ENCODE assay signal across 24 mouse cellular contexts in the genomic region with DNA sequence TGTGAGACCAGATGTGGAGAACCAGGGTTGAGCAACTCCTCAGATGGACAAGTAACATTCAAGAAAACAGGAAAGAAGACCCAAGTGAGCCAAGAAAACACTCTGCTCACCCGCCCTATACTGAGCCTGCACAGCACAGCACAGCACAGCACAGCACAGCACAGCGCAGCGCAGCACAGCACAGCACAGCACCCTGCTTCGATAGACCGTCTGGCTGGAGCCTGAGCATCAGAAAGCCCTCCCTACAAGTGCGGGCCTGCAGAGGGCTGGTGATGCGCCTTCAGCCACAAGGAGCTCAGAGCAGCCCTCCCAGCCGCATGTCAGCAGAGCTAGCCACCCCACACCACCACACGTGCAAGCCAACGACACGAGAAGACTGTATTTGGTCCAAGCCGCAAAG. TPM values are rescaled to one million over a fixed set of nuclear protein-coding genes. Genes with fewer than 3 reads are reported as not detected.
DNase-seq lines count a peak whose midpoint lies in the region; ATAC-seq lines count a peak whose summit lies in the region.
"Had no signal": no experiment of that assay in that cellular context is flagged by ENCODE, and none has a peak within 500 bp of the region (broad histone marks: within the 10 kb centered on the region; RNA-seq: fewer than 3 reads in every experiment).

No protein-coding gene starts in this region.

- 86% methylated on average over 12 of the region's 12 CpGs for WGBS in embryonic facial prominence, embryonic 11.5 days
- WGBS in embryonic facial prominence, embryonic 10.5 days = 92% methylated on average over 12 of the region's 12 CpGs
- 92% methylated on average over 12 of the region's 12 CpGs for WGBS in hindbrain, embryonic 16.5 days
- 94% methylated on average over 12 of the region's 12 CpGs for WGBS in hindbrain, embryonic 12.5 days

- H3K9ac ChIP-seq in embryonic facial prominence, embryonic 11.5 days (replicated peaks; ENCODE audit: low read length) = no peak overlapping the region
- H3K9ac ChIP-seq in hindbrain, embryonic 16.5 days (ENCODE audit: low read depth, low read length) = no peak overlapping the region
- H3K9ac ChIP-seq in hindbrain, embryonic 12.5 days = no peak overlapping the region
- H3K9ac ChIP-seq: embryonic facial prominence, embryonic 15.5 days; forebrain, embryonic 15.5 days; heart, embryonic 13.5 days; hindbrain, embryonic 13.5 days; intestine, embryonic 15.5 days had no signal

- no peaks in the 10 kb centered on the region for H3K9me3 ChIP-seq in embryonic facial prominence, embryonic 11.5 days (replicated peaks; ENCODE audit: control insufficient read depth, low read length)
- no peaks in the 10 kb centered on the region for H3K9me3 ChIP-seq in embryonic facial prominence, embryonic 10.5 days
- H3K9me3 ChIP-seq in hindbrain, embryonic 16.5 days (ENCODE audit: control insufficient read depth, low read length) = no peaks in the 10 kb centered on the region
- no peaks in the 10 kb centered on the region for H3K9me3 ChIP-seq in hindbrain, embryonic 12.5 days (replicated peaks)
- H3K9me3 ChIP-seq: embryonic facial prominence, embryonic 15.5 days; forebrain, embryonic 15.5 days; G1E; heart, embryonic 13.5 days; hindbrain, embryonic 13.5 days; intestine, embryonic 15.5 days had no signal

- no peak overlapping the region for H3K4me3 ChIP-seq in embryonic facial prominence, embryonic 11.5 days (ENCODE audit: low read depth, low read length)
- no peak overlapping the region for H3K4me3 ChIP-seq in embryonic facial prominence, embryonic 10.5 days
- no peak overlapping the region for H3K4me3 ChIP-seq in hindbrain, embryonic 16.5 days (ENCODE audit: low read length)
- H3K4me3 ChIP-seq in hindbrain, embryonic 12.5 days = no peak overlapping the region
- H3K4me3 ChIP-seq: embryonic facial prominence, embryonic 15.5 days; erythroblast, embryonic 14.5 days; forebrain, embryonic 15.5 days; heart, adult 2 months; heart, embryonic 13.5 days; hindbrain, embryonic 13.5 days; intestine, embryonic 15.5 days had no signal

- H3K4me1 ChIP-seq in embryonic facial prominence, embryonic 11.5 days (ENCODE audit: control insufficient read depth, insufficient read depth, low read length) = no peaks in the 10 kb centered on the region
- peaks cover 10% of the 10 kb centered on the region for H3K4me1 ChIP-seq in embryonic facial prominence, embryonic 10.5 days
- peaks cover 2% of the 10 kb centered on the region; the same call in 1 of the 2 replicates for H3K4me1 ChIP-seq in hindbrain, embryonic 16.5 days (ENCODE audit: control insufficient read depth, insufficient read depth, low read depth, low read length)
- no peaks in the 10 kb centered on the region for H3K4me1 ChIP-seq in hindbrain, embryonic 12.5 days
- H3K4me1 ChIP-seq: embryonic facial prominence, embryonic 15.5 days; forebrain, embryonic 15.5 days had no signal

- no peak overlapping the region for H3K27ac ChIP-seq in embryonic facial prominence, embryonic 11.5 days (replicated peaks; ENCODE audit: low read depth, low read length)
- no peak overlapping the region; the same call in 1 of the 2 replicates for H3K27ac ChIP-seq in embryonic facial prominence, embryonic 10.5 days (replicated peaks)
- no peak overlapping the region for H3K27ac ChIP-seq in hindbrain, embryonic 16.5 days (ENCODE audit: low read depth, low read length)
- H3K27ac ChIP-seq in hindbrain, embryonic 12.5 days = no peak overlapping the region
- H3K27ac ChIP-seq: embryonic facial prominence, embryonic 15.5 days; forebrain, embryonic 15.5 days; heart, adult 2 months; heart, embryonic 13.5 days; hindbrain, embryonic 13.5 days; intestine, embryonic 15.5 days had no signal

- H3K36me3 ChIP-seq in embryonic facial prominence, embryonic 11.5 days (replicated peaks; ENCODE audit: control insufficient read depth, insufficient read depth, low read depth, low read length) = no peaks in the 10 kb centered on the region
- peaks cover 68% of the 10 kb centered on the region for H3K36me3 ChIP-seq in embryonic facial prominence, embryonic 10.5 days (replicated peaks)
- H3K36me3 ChIP-seq in hindbrain, embryonic 16.5 days (ENCODE audit: control insufficient read depth, insufficient read depth, low read length) = no peaks in the 10 kb centered on the region; the same call in 1 of the 2 replicates
- peaks cover 35% of the 10 kb centered on the region for H3K36me3 ChIP-seq in hindbrain, embryonic 12.5 days
- H3K36me3 ChIP-seq: embryonic facial prominence, embryonic 15.5 days; heart, embryonic 13.5 days; intestine, embryonic 15.5 days had no signal

- ATAC-seq in embryonic facial prominence, embryonic 11.5 days (replicated peaks; ENCODE audit: insufficient number of reproducible peaks, low FRiP score, low TSS enrichment, low read depth) = peak; percentile 62; the same call in 1 of the 2 replicates
- 0 out of 2 replicates have a peak, but pooled peaks have one; percentile 26 for ATAC-seq in hindbrain, embryonic 16.5 days
- ATAC-seq in hindbrain, embryonic 12.5 days (ENCODE audit: low FRiP score) = no peak
- peak; percentile 21; the same call in 1 of the 2 replicates for ATAC-seq in megakaryocyte progenitor cell, adult 5-6 weeks (replicated peaks; ENCODE audit: poor library complexity)
- no peak for ATAC-seq in erythroid progenitor cell, adult 5-6 weeks (replicated peaks; ENCODE audit: low FRiP score, poor library complexity, severe bottlenecking)
- ATAC-seq: CD4-positive, CD25-positive, alpha-beta regulatory T cell, adult 4 months; forebrain, embryonic 15.5 days; intestine, embryonic 15.5 days had no signal

- no peaks in the 10 kb centered on the region for H3K27me3 ChIP-seq in embryonic facial prominence, embryonic 11.5 days (ENCODE audit: control insufficient read depth, insufficient read depth, low read length)
- H3K27me3 ChIP-seq in embryonic facial prominence, embryonic 10.5 days (replicated peaks; ENCODE audit: low read depth, poor library complexity, severe bottlenecking) = 0 out of 2 replicates have a peak, but pooled peaks cover 4% of the 10 kb centered on the region
- H3K27me3 ChIP-seq in hindbrain, embryonic 16.5 days (replicated peaks; ENCODE audit: control insufficient read depth, insufficient read depth, low read length) = no peaks in the 10 kb centered on the region
- H3K27me3 ChIP-seq in hindbrain, embryonic 12.5 days = no peaks in the 10 kb centered on the region
- H3K27me3 ChIP-seq: embryonic facial prominence, embryonic 15.5 days; forebrain, embryonic 15.5 days; intestine, embryonic 15.5 days had no signal

- no peak for DNase-seq in embryonic facial prominence, embryonic 11.5 days (ENCODE audit: low spot score)
- no peak for DNase-seq in embryonic facial prominence, embryonic 10.5 days (ENCODE audit: low spot score)
- DNase-seq in adipocyte (ENCODE audit: low spot score) = peak; percentile 19
- DNase-seq: adrenal gland, postnatal 10 days; B cell, adult 2 months; cerebellum, adult 11 months; cerebellum, adult 8-10 months; cerebellum, postnatal 25 days; gastrocnemius, postnatal 36 days; heart, adult 2 months; heart, postnatal 4 days; kidney, adult 18-20 months had no signal

- no peak overlapping the region for H3K4me2 ChIP-seq in embryonic facial prominence, embryonic 11.5 days (ENCODE audit: low read depth, low read length)
- H3K4me2 ChIP-seq in hindbrain, embryonic 16.5 days (ENCODE audit: low read length) = no peak overlapping the region
- H3K4me2 ChIP-seq in hindbrain, embryonic 12.5 days (replicated peaks) = no peak overlapping the region
- H3K4me2 ChIP-seq: embryonic facial prominence, embryonic 15.5 days; forebrain, embryonic 15.5 days; heart, embryonic 13.5 days; hindbrain, embryonic 13.5 days; intestine, embryonic 15.5 days had no signal

RNA-seq across cellular contexts. Expression of gene Gpr68, which starts 59.4 kb away (rescaled TPM):
- 0.07 and 0.08 TPM in 2 replicates for polyA plus RNA-seq in embryonic facial prominence, embryonic 11.5 days (2014; fragmentation: Nextera tagmentation; extraction: Ambion mirVana)
- polyA plus RNA-seq in embryonic facial prominence, embryonic 10.5 days (2016; fragmentation: Nextera tagmentation; extraction: Ambion mirVana) = 0.21 and 0.34 TPM in 2 replicates
- 6.3 and 6.8 TPM in 2 replicates for polyA plus RNA-seq in hindbrain, embryonic 16.5 days (2015; fragmentation: Nextera tagmentation; extraction: Ambion mirVana)
- 0.48 and 0.68 TPM in 2 replicates for polyA plus RNA-seq in hindbrain, embryonic 12.5 days (2016; fragmentation: Nextera tagmentation; extraction: Ambion mirVana)
- 0.37 and 0.39 TPM in 2 replicates for total RNA-seq in megakaryocyte progenitor cell, adult 5-6 weeks (2015)
- 0.08 and 1.1 TPM in 2 replicates for total RNA-seq in megakaryocyte progenitor cell, adult 5-6 weeks (2017)
- 0.42 and 1.4 TPM in 2 replicates for total RNA-seq in erythroid progenitor cell, adult 5-6 weeks (2015; ENCODE audit: low replicate concordance)
- total RNA-seq in erythroid progenitor cell, adult 5-6 weeks (2017; ENCODE audit: low replicate concordance) = 0.26 TPM in 1 of 2 replicates, not detected in the other
- polyA plus RNA-seq: erythroblast, embryonic 14.5 days; G1E had no signal

Comparison
In these comparisons a context has a peak if more than half of its experiments do, and no peak if none do; other contexts are left out.
1. ATAC-seq: peak in embryonic facial prominence, embryonic 11.5 days (single experiment), hindbrain, embryonic 16.5 days (single experiment) and megakaryocyte progenitor cell, adult 5-6 weeks (single experiment); none in hindbrain, embryonic 12.5 days (single experiment) and erythroid progenitor cell, adult 5-6 weeks (single experiment).